Mouse (Mus musculus): ENCODE results near the gene Pip5k1c. TPM values are rescaled to one million over a fixed set of nuclear protein-coding genes. Genes with fewer than 3 reads are reported as not detected.

Gene Pip5k1c
- total and polyA plus RNA-seq, 2 experiments from 2014 or later = 108 to 223 TPM

DNA sequence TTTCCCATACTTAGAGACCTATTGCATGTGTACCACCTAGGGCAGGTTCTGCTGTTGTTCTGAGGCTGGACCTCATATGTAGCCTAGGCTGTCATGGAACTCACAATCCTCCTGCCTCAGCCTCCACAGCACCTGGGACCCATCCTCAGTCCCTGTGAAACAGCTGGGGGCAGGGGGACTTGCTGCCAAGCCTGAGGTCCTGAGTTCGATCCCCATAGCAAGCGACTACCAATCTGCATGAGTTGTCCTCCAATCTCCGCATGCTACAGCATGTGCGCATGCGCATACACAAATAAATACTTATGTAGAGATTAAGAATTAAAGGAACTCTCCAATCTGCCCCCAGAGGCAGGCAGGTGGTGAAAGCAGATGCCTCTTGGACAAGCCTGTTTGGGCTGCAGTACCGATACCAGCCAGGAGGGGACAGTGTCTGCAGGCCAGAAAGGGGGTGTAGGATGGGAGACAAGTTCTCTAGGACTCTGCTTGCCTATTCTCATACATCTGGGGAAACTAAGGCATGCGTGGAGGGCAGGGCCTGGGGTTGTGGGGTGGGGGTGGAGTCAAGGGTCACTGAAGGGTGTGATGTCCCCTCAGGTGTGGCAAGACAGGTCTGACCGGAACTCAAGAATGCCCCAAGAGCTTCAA is 5.1 kb upstream of the Pip5k1c start:
- ATAC-seq (no peak), DNase-seq (ENCODE audit: low spot score) (peak; percentile 44)
- Histone ChIP-seq H3K4me2 (ENCODE audit: low read depth, low read length) (no peak overlapping the region), H3K27me3 (ENCODE audit: insufficient read depth, low read length) (peaks cover 6% of the 10 kb centered on the region; the same call in 1 of the 2 replicates), H3K9ac (replicated peaks; ENCODE audit: low read length) (no peak overlapping the region), H3K36me3 (ENCODE audit: insufficient read depth, low read length) (no peaks in the 10 kb centered on the region), H3K4me3 (ENCODE audit: low read length) (no peak overlapping the region), H3K4me1 (ENCODE audit: insufficient read depth, low read length) (0 out of 2 replicates have a peak, but pooled peaks cover 2% of the 10 kb centered on the region), H3K9me3 (ENCODE audit: low read length) (no peaks in the 10 kb centered on the region), H3K27ac (no peak overlapping the region)
- peak; percentile 87 for TF ChIP-seq CTCF (IDR thresholded peaks at IDR 0.05; ENCODE audit: low read depth)
- WGBS = 68% methylated on average over 8 of the region's 8 CpGs

DNA sequence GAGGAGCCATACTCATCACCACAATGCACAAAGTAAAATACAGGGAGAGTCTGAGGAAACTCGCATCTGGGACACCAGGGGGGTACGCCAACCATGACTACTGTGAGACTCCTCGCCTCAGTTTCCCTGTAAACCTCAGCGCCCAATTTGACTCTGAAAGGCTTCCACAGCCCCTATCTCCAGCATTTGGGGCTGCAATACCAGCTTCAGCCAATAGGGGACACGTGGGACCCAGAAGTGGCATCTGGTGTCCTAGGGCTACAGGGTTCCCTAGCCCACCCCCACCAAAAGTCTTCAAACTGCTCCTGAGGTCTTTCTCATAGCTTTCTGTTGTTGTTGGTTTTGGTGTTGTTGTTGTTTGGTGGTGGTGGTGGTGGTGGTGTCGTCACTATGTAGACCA is 4.2 kb upstream of the Pip5k1c start:
- TF ChIP-seq CTCF (IDR thresholded peaks at IDR 0.05; ENCODE audit: low read depth) = peak; percentile 66
- Histone ChIP-seq H3K9me3 (ENCODE audit: low read length) (no peaks in the 10 kb centered on the region), H3K27ac (no peak overlapping the region), H3K4me1 (ENCODE audit: insufficient read depth, low read length) (0 out of 2 replicates have a peak, but pooled peaks cover 2% of the 10 kb centered on the region), H3K4me3 (ENCODE audit: low read length) (no peak overlapping the region), H3K27me3 (ENCODE audit: insufficient read depth, low read length) (peaks cover 6% of the 10 kb centered on the region; the same call in 1 of the 2 replicates), H3K36me3 (ENCODE audit: insufficient read depth, low read length) (no peaks in the 10 kb centered on the region), H3K4me2 (ENCODE audit: low read depth, low read length) (no peak overlapping the region), H3K9ac (replicated peaks; ENCODE audit: low read length) (no peak overlapping the region)
- 41% methylated on average over 6 of the region's 6 CpGs for WGBS
- DNase-seq (ENCODE audit: low spot score) (peak; percentile 38), ATAC-seq (no peak)

DNA sequence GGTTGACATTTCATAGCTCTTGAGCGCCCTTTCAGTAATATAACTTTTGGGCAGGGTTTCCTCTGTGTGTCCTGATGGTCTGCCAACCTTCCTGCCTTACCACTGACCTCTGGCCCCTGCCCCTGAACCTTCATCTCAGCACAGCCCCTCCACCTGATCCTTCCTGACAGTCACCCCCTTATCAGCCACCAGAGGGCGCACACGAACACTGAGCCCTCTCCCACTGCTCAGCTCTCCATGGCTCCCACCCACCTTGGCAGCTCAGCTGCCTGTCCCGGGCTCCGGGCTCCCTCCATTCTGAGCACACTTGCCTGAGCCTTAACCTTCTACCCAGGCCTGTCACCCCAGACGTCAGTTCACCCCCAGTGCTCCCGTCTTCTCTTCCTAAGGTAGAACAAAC is 3.5 kb upstream of the Pip5k1c start:
- Histone ChIP-seq H3K9me3 (ENCODE audit: low read length) (no peaks in the 10 kb centered on the region), H3K27me3 (ENCODE audit: insufficient read depth, low read length) (peaks cover 6% of the 10 kb centered on the region; the same call in 1 of the 2 replicates), H3K36me3 (ENCODE audit: insufficient read depth, low read length) (no peaks in the 10 kb centered on the region), H3K4me3 (ENCODE audit: low read length) (no peak overlapping the region), H3K4me1 (ENCODE audit: insufficient read depth, low read length) (peaks cover 8% of the 10 kb centered on the region; the same call in 1 of the 2 replicates), H3K27ac (no peak overlapping the region), H3K4me2 (ENCODE audit: low read depth, low read length) (no peak overlapping the region), H3K9ac (replicated peaks; ENCODE audit: low read length) (no peak overlapping the region)
- WGBS = 3% methylated on average over 7 of the region's 7 CpGs
- peak; percentile 96 for TF ChIP-seq CTCF (IDR thresholded peaks at IDR 0.05; ENCODE audit: low read depth)
- peak; percentile 77 for DNase-seq (ENCODE audit: low spot score)
- no peak for ATAC-seq

DNA sequence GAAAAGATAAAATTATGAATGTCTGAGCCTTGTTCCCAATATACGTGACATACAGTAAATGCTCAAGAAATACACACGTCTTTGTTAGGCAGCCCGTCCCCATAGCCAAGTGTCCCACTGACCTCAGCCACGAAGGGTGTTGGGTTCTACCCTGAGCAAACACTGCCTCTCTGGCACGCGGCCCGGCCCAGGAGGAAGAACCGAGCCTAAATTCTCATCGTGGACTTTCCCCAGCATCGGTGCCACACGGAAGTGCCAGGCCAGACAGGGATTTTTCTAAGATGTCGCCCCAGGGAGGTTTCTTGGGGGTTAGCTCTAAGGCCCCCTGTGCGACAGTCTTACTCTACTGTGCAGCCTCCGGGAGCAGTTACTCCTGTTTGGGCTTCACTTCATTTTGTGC is 3.0 kb upstream of the Pip5k1c start:
- Histone ChIP-seq H3K4me3 (ENCODE audit: low read length) (no peak overlapping the region), H3K4me2 (ENCODE audit: low read depth, low read length) (no peak overlapping the region), H3K27ac (no peak overlapping the region), H3K4me1 (ENCODE audit: insufficient read depth, low read length) (peaks cover 14% of the 10 kb centered on the region; the same call in 1 of the 2 replicates), H3K27me3 (ENCODE audit: insufficient read depth, low read length) (peaks cover 4% of the 10 kb centered on the region; the same call in 1 of the 2 replicates), H3K9me3 (ENCODE audit: low read length) (no peaks in the 10 kb centered on the region), H3K36me3 (ENCODE audit: insufficient read depth, low read length) (no peaks in the 10 kb centered on the region), H3K9ac (replicated peaks; ENCODE audit: low read length) (no peak overlapping the region)
- WGBS = 58% methylated on average over 14 of the region's 14 CpGs
- ATAC-seq (no peak), DNase-seq (ENCODE audit: low spot score) (no peak)
- no peak for TF ChIP-seq CTCF (IDR thresholded peaks at IDR 0.05; ENCODE audit: low read depth)

DNA sequence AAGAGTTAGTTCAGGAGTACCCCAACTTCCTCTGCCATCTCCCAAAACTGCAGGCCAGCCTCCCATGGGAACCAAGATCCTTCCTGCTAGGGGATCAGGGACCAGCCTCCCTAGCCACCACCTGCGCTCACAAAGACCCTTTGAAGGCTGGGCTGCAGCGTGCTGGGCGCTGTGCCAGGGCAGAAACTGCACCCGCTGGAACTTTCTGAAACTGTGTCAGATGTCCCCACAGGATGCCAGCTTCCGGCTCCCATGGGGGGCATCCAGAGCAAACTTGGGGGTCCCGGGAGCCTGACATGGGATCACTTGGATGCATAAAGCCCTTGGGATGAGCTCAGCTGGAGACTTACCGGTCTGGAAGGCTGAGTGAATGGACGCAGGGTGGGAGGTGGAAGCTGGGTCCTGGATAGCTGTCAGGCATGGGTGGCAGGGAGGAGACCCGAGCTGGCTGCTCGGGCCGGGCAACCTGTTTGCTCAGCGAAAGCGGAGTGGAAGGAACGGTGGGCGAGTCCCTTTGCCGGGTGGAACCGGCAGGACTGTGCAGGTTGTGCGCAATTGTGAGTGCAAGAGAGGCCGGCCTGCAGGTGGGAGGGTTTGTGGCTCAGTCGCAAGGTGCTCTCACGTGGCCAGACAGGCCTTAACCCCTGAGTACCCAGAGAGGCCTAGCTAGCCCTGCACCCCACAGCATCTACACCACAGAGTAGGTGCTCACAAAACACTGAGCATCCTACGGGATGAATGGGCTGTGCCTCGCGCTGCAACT is 1.9 kb upstream of the Pip5k1c start:
- Histone ChIP-seq H3K36me3 (ENCODE audit: insufficient read depth, low read length) (no peaks in the 10 kb centered on the region), H3K4me2 (ENCODE audit: low read depth, low read length) (peak overlapping the region; percentile 2; the same call in 1 of the 2 replicates), H3K4me3 (ENCODE audit: low read length) (no peak overlapping the region), H3K9me3 (ENCODE audit: low read length) (no peaks in the 10 kb centered on the region), H3K9ac (replicated peaks; ENCODE audit: low read length) (no peak overlapping the region), H3K4me1 (ENCODE audit: insufficient read depth, low read length) (peaks cover 17% of the 10 kb centered on the region; the same call in 1 of the 2 replicates), H3K27ac (0 out of 2 replicates have a peak overlapping the region, but pooled peaks have one; percentile 0), H3K27me3 (ENCODE audit: insufficient read depth, low read length) (no peaks in the 10 kb centered on the region)
- WGBS = 17% methylated on average over 24 of the region's 24 CpGs
- DNase-seq (ENCODE audit: low spot score) (peak; percentile 12), ATAC-seq (no peak)
- TF ChIP-seq CTCF (IDR thresholded peaks at IDR 0.05; ENCODE audit: low read depth) = no peak

DNA sequence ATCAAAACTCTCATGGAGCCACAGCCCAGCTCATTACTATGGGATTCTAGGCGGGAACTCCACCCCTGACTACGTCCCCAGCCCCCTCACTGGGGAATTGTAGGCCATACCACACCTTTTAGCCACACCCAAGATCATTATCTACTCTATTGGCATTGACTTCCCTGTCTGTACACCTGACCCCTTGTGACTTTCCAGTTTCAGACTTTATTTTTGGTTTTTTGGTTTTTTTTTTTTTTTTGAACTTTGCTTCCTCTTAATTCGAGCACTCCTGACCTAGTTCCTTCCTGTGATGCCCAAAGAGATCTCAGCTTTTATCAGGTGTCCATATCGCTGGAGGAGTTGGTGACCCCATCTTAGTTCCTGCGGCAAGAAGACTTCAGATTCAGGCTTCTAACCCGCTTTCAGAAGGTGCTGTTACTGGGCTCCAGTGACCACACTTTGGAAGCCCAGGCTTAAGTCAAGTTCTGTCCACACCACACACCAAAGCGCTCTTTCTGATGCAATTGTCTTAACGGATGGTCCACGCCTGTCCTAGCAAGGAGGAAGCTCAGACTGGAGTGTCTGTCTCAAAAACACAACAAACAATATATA is 1.2 kb upstream of the Pip5k1c start, which contains the start of gene Tjp3:
TSS of gene Tjp3 (minus strand) at position 71 of the 594 bp plus-strand sequence.
- no peak within 1 kb of the TSS for H3K9ac ChIP-seq (replicated peaks; ENCODE audit: low read length)
- ATAC-seq = no peak

More for the DNA sequence above, 1.2 kb upstream of the Pip5k1c start, which contains the start of gene Tjp3:
- Histone ChIP-seq H3K9me3 (ENCODE audit: low read length) (no peaks in the 10 kb centered on the region), H3K4me1 (ENCODE audit: insufficient read depth, low read length) (peaks cover 15% of the 10 kb centered on the region; the same call in 1 of the 2 replicates), H3K4me2 (ENCODE audit: low read depth, low read length) (peak within 1 kb of the TSS; percentile 2; the same call in 1 of the 2 replicates), H3K27me3 (ENCODE audit: insufficient read depth, low read length) (no peaks in the 10 kb centered on the region), H3K27ac (0 out of 2 replicates have a peak within 1 kb of the TSS, but pooled peaks have one; percentile 0), H3K36me3 (ENCODE audit: insufficient read depth, low read length) (no peaks in the 10 kb centered on the region), H3K4me3 (ENCODE audit: low read length) (no peak within 1 kb of the TSS)
- DNase-seq (ENCODE audit: low spot score) = no peak
- TF ChIP-seq CTCF (IDR thresholded peaks at IDR 0.05; ENCODE audit: low read depth) = no peak
- 77% methylated on average over 9 of the region's 9 CpGs for WGBS
